Mouse (Mus musculus) erythroblast, adult 5-6 weeks (primary cell): ENCODE measurements around the gene Cfap221. TPM values are rescaled to one million over a fixed set of nuclear protein-coding genes. Genes with fewer than 3 reads are reported as not detected.

ENCODE experiments used
- ATAC-seq: replicated peaks from 2 replicates; pipeline ENCODE4 v1.8.0; 2016; ENCODE audit warnings: moderate number of reproducible peaks, mild to moderate bottlenecking, moderate TSS enrichment, inconsistent platforms; ENCODE audit not compliant: poor library complexity, low FRiP score, severe bottlenecking
- total RNA-seq, 2 experiments: library from RNA; stranded (forward) in 1 of 2; stranded (reverse) in 1 of 2; fragments of 150-400 nt in 1 of 2; fragments of 200-764, 138-1000 nt in 1 of 2; gene quantifications; 2 replicates each; pipeline versions ENCODE4 v1.2.3 to v1.2.4; 2015 to 2017; ENCODE audit warnings: low replicate concordance in 2 of 2

Gene Cfap221
- total RNA-seq, 2 experiments from 2014 or later, result not detected

DNA sequence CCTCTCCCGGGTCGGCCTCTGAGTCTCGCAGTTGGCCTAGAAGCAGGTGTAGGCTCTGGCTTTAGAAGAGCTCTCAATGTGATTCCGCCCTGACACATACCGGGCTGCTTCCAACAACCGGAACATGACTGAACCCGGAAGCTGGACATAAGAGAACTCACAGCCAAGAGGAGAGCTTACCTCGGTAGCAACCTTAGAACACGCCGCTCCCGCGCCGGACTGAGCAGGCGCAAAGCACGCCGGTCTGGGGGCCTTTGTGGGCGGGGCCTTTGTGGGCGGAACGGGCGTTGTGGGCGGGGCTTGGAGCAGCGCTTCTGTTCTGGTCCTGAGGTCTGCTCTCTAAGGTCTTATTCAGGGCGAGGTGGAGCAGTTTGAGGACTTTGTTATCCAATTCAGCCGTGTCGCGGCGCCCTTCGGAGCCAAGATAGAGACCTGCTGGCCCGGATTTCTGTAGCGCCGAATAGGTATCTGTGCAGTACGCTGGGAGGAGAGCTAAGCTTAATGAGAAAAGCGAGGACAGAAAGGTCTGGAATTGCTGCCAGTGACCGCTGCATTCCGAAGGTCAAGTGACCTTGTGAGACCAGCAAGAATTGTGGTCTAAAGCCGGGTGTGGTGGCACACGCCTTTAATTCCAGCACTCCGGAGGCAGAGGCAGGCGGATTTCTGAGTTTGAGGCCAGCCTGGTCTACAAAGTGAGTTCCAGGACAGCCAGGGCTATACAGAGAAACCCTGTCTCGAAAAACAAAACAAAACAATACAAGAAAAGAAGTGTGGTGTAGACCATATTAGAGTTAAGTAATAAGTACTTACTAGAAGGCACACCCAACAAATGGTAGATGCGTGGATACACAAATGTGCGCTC is 83.8 kb downstream of the Cfap221 start, which contains the start of gene Tmem177:
TSS of gene Tmem177 (minus strand) at position 256 of the 862 bp plus-strand sequence.
- ATAC-seq, result peak; percentile 98

DNA sequence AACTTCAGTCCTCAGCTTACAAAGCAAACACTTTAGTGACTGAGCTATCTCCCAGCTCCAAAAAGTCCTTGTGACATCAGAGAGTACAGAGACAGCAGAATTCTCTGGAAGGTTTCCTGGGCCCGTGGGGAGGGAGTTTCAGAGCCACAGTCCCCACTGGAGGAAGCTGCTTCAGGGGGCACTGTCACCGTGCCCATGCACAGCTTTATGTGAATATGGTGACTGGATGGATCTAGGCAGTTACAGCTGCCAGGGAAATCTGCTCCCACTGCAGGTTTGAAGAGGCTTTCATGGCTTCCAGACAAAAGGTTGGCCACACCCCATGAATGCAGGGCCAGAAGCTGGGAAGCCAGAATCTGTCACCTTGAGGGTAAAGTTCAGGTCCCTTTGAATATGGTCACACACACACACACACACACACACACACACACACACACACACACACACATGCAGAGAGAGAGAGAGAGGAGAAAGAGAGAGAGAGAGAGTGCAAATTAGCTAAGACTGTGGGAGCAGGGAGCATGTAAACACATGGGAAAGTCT is 89.8 kb downstream of the Cfap221 start:
- no peak for ATAC-seq

DNA sequence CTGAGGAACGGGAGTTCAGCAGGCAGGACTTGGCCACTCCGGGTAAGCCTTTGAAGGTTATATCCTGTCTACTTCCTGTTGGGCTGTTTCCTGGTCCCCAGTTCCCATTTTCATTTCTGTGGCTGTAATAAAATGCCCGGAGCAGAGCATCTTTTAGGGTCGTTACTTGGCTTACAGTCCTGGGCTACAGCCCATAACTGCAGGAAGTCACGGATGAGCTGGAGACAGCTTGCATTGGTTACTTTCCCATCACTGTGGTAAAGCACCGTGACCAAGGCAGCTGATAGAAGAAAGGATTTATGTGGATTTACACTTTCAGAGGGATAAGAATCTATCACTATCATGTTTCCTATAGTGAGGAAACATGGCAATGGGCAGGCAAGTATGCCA is 93.8 kb downstream of the Cfap221 start:
- no peak for ATAC-seq

DNA sequence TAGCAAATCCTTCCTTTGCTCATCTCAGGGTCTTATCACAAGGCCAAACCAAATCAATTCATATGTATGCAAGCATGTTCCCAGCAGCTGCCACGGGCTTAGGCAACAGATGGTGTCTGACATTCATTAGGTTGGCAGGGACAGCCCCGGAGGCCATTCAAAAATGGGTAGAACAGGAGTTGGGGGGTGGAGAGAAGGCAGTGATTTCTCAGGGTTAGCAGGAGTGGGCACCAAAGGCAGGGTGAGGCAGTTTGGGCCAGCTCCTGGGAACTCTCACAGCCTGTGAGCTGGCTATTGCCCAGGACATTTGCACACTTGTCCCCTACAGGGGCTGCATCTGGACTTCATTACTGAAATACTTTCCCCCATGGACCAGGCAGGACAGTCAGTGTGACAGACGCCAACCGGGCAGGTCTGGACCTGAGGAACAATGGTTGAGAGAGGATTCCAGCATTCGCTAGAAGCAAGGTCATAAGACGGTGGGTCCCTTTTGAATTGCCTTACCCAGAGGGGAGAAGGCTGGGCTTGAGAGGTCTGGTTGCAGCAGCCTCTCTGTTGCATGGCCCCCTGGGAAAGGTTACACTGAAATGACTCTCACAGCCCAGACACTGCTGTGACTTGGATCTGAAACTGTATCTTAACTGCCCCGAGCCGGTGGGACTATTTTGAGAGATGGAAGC is 94.3 kb downstream of the Cfap221 start:
- ATAC-seq, result no peak

DNA sequence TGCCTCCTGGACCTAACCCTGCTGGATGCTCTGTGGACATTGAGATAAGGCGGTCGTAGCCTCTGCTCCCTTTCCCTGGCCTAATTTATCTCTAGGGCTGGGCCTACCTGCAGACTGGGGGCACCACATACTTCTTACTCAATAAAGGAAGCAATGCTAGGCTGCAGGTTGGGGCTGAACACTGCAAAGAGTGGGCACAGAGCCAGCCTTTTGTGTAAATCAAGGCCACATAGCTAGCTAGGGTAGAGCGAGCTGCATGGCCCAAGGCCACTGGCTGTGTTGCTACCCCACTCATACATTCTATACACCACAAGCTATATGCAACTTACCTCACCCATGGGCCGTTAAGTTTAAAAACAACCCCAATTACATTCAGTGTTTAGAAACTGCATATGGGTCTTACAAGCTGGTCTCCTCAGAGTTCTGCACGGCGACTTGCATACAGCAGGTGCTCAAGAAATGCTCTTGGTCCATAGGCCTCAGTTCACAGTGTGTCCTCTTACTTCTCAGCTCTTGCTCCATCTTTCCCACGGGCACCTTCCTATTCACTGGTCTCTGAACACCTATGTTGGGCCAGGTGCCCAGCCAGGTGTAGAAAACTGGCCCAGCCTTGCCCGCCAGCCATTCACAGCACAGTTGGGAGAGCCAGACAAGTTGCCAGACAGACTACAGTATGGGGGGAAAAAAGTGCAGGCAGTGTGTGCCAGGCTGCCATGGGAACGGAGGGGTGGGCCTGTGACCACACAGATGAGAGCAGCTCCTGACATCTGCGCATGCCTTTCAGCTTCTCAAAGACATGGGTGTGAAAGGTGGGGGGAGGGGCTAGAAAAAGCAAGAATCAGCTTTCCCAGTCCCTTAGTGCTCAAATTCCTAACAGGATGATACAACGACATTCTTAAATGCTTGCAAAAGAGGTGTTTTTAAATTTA is 97.6 kb downstream of the Cfap221 start:
- no peak for ATAC-seq

DNA sequence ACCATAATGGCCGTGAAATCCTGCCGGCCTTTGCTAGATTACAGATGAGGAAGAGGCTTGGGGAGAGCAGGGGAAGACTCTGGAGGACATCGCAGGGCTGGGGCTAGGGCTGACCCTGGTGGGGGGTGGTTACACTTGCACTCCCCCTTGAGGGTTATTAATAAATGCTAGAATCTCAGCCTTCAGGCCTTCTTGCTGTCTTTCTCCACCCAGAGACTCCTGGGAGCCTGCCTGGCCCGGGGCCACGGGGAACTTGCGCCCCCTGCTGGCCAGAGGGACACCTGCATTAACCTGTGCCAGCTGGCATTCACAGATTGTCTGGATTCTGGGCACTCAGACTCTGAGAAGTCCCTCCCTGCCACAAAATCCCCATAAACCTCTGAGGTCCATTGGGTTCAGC is 102.1 kb downstream of the Cfap221 start:
- ATAC-seq, result peak; percentile 78

DNA sequence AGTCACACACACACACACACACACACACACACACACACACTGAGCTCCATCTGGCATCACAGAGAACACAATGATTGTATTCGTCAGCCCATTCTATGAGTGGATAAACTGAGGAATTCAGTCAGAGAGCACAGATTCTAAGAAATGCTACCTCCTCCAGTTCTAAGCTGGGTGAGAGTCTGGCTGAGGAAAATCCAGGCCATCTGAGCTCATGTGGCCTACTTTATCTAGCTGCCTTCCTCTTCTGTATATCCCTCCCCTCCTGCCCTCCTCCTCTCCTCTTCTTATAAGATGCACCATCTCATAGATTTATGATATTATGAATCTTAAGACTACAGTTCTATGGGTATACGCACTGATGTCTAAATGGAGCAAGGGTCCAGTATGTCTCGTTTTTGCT is 103.4 kb downstream of the Cfap221 start:
- ATAC-seq, result no peak

DNA sequence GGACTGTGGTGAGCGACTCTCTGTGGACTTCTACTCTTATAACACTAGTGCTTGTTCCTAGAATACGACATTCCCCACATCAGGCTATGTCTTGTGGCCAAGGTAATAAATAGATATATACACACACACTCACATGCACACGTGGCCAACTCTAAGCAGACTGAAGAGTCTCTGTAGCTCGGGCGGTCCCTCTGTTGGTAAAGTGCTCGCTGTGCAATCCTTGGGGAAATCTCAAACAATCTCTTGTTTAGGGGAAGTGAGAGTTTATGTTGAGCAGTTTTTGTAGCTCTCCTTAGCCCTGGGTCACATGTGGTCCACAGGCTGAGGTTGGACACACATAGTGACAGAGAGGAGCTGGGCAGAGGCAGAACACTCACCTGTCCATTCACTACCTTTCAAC is 104.1 kb downstream of the Cfap221 start:
- ATAC-seq, result no peak

DNA sequence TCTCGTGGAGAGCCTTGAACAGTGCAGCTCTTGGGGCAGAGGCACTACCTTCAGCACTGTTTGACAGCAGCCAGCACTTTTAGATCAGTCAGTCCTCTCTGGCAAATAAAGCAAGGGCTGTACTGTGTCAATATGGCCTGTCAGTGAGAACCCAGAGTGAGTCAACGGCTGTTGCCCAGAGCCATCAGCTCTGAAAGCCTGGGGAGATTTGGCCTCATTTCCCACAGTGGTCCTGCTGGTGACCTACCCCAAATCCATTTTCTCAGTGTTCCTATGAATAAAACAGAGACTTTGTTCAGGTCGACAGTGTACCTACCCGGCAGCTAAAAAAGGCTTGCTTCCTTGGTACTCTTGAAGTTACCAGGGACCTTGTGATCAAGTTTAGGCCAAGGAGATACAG is 105.2 kb downstream of the Cfap221 start:
- ATAC-seq, result no peak

DNA sequence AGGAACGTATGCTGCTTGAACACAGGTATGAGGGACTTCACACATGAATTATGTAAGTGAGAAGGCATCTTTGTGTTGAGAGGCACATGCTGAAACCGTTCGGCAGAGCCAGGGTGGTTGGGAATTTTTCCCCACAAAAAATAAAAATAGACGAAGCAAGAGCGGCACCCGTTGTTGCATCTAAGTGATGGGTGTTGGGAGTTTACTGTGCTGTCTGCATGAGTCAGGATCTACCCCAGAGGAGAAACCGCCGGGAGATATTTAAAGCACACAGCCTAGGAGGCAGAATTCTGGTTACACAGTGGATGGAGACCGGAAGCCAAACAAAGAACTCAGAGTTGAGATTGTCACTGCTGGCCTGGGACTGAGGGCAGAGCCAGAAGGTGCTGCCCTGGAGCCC is 105.9 kb downstream of the Cfap221 start:
- no peak for ATAC-seq

DNA sequence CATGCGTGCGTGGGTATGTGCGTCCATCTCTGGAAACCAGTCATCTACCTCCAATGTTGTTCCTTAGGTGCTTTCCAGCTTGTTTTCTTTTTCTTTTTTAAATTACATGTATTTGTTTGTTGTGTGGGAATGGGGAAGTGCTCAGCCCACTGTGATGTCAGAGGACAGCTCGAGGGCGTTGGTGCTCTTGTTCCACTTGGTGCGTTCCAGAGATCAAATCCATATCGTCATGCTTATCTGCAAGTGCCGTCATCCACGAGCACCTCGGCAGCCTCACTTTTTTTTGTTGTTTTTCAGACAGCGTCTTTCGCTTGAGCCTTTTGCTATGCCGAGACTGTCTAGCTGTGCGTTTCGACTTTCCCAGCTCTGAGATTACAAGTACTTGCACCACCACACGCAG is 107.7 kb downstream of the Cfap221 start:
- ATAC-seq, result no peak

DNA sequence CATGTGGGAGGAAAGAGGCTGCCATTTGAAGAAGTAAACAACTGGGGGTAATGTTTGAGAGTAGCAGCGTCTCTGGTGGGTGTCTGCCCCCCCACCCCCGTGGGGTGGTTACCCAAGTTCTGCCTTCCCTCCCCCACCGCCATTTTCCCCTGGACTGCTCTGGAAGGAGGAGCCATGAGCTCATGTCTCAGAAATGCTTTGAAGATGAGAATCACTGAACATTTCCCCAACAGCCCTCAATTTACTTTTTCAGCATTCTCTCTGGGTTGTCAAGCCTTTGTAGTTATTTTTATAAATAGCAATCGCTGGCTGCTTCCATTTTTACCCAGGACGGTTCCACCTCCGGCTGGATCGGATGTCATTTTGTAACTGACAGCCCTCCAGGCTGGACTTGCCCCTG is 110.7 kb downstream of the Cfap221 start:
- ATAC-seq, result no peak

DNA sequence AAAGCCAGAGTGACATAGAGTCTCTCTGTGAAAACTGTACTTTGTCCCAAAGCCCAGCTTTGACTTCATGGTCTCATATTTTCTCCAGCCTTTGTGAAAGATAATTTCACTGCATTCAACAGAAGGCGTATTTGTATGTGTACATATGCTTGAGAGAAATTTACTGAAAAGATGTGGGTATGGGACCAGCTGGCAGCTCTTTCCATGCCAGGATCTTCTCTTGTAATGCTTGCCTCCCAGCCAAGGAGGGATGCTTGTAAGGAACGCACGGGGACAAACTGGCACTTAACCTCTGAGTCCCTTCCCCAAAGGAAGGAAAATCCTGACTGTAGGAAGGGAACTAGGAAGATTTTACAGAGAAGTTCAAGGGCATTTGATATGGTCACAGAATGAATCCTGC is 112.8 kb downstream of the Cfap221 start:
- ATAC-seq, result no peak

DNA sequence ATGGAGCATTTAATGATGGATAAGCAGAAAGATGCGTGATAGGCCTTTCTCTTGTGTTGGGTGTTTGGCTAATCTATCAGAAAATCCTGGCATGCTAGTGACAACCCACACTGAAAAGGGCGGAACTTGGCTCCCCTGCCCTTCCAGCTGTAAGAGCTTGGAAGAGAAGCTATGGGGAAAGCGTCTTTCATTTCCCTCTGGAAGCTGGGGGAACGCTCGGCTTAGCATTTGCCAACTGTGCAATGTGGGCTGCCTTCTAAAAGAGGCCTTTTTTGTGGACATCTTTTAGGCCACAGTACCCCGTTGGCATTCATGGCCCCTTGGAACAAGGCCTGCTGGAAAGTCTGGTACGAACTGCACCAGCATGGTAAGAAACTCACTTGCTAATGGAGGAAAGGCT is 118.1 kb downstream of the Cfap221 start:
- no peak for ATAC-seq

DNA sequence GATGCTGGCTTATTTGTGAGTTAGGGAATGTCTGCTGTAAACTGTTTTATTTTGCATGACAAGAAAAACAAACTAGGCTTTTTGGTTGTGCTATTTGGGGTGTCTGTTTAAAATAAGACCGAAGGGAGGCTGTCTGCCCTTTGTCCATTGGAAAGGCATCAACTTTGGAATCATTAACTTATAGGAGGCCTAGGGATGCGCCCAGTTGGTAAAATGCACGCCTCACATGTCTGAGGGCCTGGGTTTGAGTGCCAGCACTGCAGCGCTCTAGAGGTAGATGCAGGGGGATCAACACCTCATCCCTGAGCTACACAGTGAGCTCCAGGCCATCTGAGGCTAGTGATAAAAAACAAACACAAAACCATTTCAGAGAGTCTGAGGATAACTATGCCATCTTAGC is 119.6 kb downstream of the Cfap221 start:
- no peak for ATAC-seq

Other genes starting within 250 kb of the Cfap221 start
- 6.7 and 14.2 TPM in 2 replicates for gene Ptpn4, start 159.6 kb downstream of the Cfap221 start, total RNA-seq (2015; ENCODE audit: low replicate concordance)
- 7.2 and 9.5 TPM in 2 replicates for gene Ptpn4, start 159.6 kb downstream of the Cfap221 start, total RNA-seq (2017; ENCODE audit: low replicate concordance)
- gene Tmem177, start 84.0 kb downstream of the Cfap221 start, total RNA-seq (2015; ENCODE audit: low replicate concordance), result 1.5 and 1.9 TPM in 2 replicates
- 1.7 and 2.9 TPM in 2 replicates for gene Tmem177, start 84.0 kb downstream of the Cfap221 start, total RNA-seq (2017; ENCODE audit: low replicate concordance)
- not detected in 2 replicates for gene Sctr, start 9.7 kb upstream of the Cfap221 start, total RNA-seq (2015; ENCODE audit: low replicate concordance)
- gene Sctr, start 9.7 kb upstream of the Cfap221 start, total RNA-seq (2017; ENCODE audit: low replicate concordance), result not detected in 2 replicates
- 1.5 TPM in 1 of 2 replicates, not detected in the other for gene Tmem37, start 76.8 kb upstream of the Cfap221 start, total RNA-seq (2015; ENCODE audit: low replicate concordance)
- gene Tmem37, start 76.8 kb upstream of the Cfap221 start, total RNA-seq (2017; ENCODE audit: low replicate concordance), result not detected in 2 replicates
- 59.9 and 82.1 TPM in 2 replicates for gene Dbi, start 123.8 kb upstream of the Cfap221 start, total RNA-seq (2015; ENCODE audit: low replicate concordance)
- gene Dbi, start 123.8 kb upstream of the Cfap221 start, total RNA-seq (2017; ENCODE audit: low replicate concordance), result 73.0 and 77.2 TPM in 2 replicates
- 6.5 and 8.2 TPM in 2 replicates for gene 3110009E18Rik, start 124.0 kb upstream of the Cfap221 start, total RNA-seq (2015; ENCODE audit: low replicate concordance)
- gene 3110009E18Rik, start 124.0 kb upstream of the Cfap221 start, total RNA-seq (2017; ENCODE audit: low replicate concordance), result not detected in 2 replicates